Mouse (Mus musculus) ES-E14 (cell line): ENCODE measurements at regions not wholly inside any gene's neighbourhood (a gene's known extent, or its start where the extent isn't known, plus 50 kb on each side); places are given as distances from the start of the nearest gene placed in this dataset.

Experiments used
- DNase-seq: peaks from one replicate; pipeline ENCODE4 v3.0.0-alpha.2; 2013; ENCODE audit warnings: low read depth, low spot score
- H3K27ac ChIP-seq: 2 replicates; pipeline ENCODE4 v1.5.1; 2012; ENCODE audit warnings: low read depth, mild to moderate bottlenecking, low read length, moderate library complexity, mixed read lengths; ENCODE audit not compliant: poor library complexity, insufficient read depth, severe bottlenecking
- H3K36me3 ChIP-seq: 2 replicates; pipeline ENCODE4 v1.6.1; 2012; ENCODE audit warnings: mild to moderate bottlenecking, low read length, moderate library complexity, mixed read lengths; ENCODE audit not compliant: control insufficient read depth, poor library complexity, insufficient read depth, severe bottlenecking
- H3K4me1 ChIP-seq, 2 experiments: fragments of 150-350 bp in 1 of 2; sonication (generic) in 1 of 2; 2 replicates each; pipeline ENCODE4 v1.6.1; 2012; ENCODE audit warnings: low read length in 2 of 2, mild to moderate bottlenecking in 1 of 2, mixed read lengths in 1 of 2; ENCODE audit not compliant: control insufficient read depth in 2 of 2, insufficient read depth in 2 of 2, poor library complexity in 1 of 2
- H3K4me3 ChIP-seq, 2 experiments: fragments of 150-350 bp in 1 of 2; sonication (generic) in 1 of 2; 2 replicates each; pipeline ENCODE4 v1.5.1; 2012; ENCODE audit warnings: low read length in 2 of 2, low read depth in 1 of 2, mild to moderate bottlenecking in 1 of 2, mixed read lengths in 1 of 2; ENCODE audit not compliant: insufficient read depth in 1 of 2, poor library complexity in 1 of 2, severe bottlenecking in 1 of 2
- H3K9ac ChIP-seq: 2 replicates; pipeline ENCODE4 v1.6.1; 2012; ENCODE audit warnings: low read depth, mild to moderate bottlenecking, low read length, mixed read lengths; ENCODE audit not compliant: poor library complexity, insufficient read depth, severe bottlenecking
- H3K9me3 ChIP-seq: fragments of 150-350 bp; sonication (generic); 2 replicates; pipeline ENCODE4 v1.6.1; 2012; ENCODE audit warnings: low read depth, mild to moderate bottlenecking, low read length; ENCODE audit not compliant: control insufficient read depth, insufficient read depth
- CHD2 ChIP-seq: IDR thresholded peaks from 2 replicates; pipeline ENCODE4 v1.6.1; 2014; ENCODE audit warnings: mild to moderate bottlenecking, low read depth, low read length, inconsistent platforms
- HCFC1 ChIP-seq: IDR thresholded peaks from 2 replicates; pipeline ENCODE4 v1.6.1; 2012; ENCODE audit warnings: low read length, inconsistent platforms, borderline replicate concordance; ENCODE audit not compliant: insufficient read depth
- MAFK ChIP-seq: IDR thresholded peaks from 2 replicates; pipeline ENCODE4 v1.6.1; 2014; ENCODE audit warnings: mild to moderate bottlenecking, low read depth, low read length, inconsistent platforms; ENCODE audit not compliant: insufficient read depth
- ZC3H11A ChIP-seq: IDR thresholded peaks from 2 replicates; pipeline ENCODE4 v1.6.1; 2012; ENCODE audit warnings: low read depth, mild to moderate bottlenecking, inconsistent platforms, low read length, borderline replicate concordance
- ZNF384 ChIP-seq: IDR thresholded peaks from 2 replicates; pipeline ENCODE4 v1.6.1; 2012; ENCODE audit warnings: low read depth, low read length, inconsistent platforms
- in situ Hi-C, 2 experiments: fragments of 600-800 bp; cut with MboI; formaldehyde crosslinking; loops; one replicate each; pipeline ENCODE4 v1.15.1; 2025; ENCODE audit warnings: low sequenced_read_pairs in 2 of 2, inconsistent platforms in 1 of 2; ENCODE audit not compliant: unreplicated experiment in 2 of 2

DNA sequence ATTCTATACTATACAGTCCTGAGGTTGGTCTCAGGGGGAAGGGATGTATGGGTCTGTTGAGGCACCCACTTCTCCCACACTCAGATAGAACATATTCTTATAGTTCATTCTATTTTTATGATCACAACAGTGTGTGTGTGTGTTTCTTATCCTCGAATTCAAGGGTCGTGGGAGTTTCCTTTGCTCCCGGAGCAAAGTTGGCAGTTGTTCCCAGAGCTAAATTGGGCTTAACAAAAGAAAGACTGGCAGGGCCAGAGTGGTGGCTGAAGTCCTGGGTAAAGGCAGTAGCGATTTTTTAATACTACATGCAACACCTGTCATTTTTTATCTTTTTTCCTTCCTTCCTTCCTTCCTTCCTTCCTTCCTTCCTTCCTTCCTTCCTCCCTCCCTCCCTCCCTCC, 131.5 kb upstream of the Sp4 start:
- no peak for TF ChIP-seq CHD2
- TF ChIP-seq MAFK: no peak
- no peak for TF ChIP-seq ZC3H11A
- no peak for TF ChIP-seq ZNF384
- TF ChIP-seq HCFC1: no peak
- Histone ChIP-seq H3K4me1 (no peaks in the 10 kb centered on the region), H3K36me3 (no peaks in the 10 kb centered on the region), H3K9me3 (no peaks in the 10 kb centered on the region), H3K27ac (no peak overlapping the region), H3K4me3 (no peak overlapping the region), H3K9ac (no peak overlapping the region)
- in situ Hi-C loops: no loop called here
- no peak for DNase-seq

DNA sequence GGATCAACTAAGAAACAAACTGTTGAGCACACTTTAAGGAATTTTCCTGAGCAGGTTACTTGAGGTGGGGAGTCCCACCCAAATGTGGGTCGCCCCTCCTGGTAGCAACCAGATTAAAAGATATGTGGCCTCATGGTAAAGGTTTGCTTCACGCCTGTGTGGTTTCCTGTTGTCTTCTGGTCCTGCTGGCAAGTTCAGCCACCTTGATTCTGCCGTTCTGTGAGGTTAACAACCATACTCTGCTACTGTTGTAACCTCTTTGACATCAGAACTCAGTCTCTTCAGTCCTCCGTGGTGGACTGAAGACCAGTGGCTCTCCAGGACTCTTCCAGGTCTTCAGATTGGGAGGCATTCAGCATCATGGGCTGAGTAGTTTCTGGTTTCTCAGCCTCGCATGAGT, 127.1 kb upstream of the Sp4 start:
- in situ Hi-C loops: no loop called here
- H3K4me3 ChIP-seq: no peak overlapping the region
- no peaks in the 10 kb centered on the region for H3K4me1 ChIP-seq
- no peak overlapping the region for H3K27ac ChIP-seq
- no peaks in the 10 kb centered on the region for H3K9me3 ChIP-seq
- H3K36me3 ChIP-seq: no peaks in the 10 kb centered on the region
- TF ChIP-seq ZC3H11A (no peak), CHD2 (no peak), ZNF384 (no peak)
- no peak for DNase-seq
- H3K9ac ChIP-seq: no peak overlapping the region

- no peak overlapping the region for H3K9ac ChIP-seq
- H3K4me1 ChIP-seq: no peaks in the 10 kb centered on the region
- H3K36me3 ChIP-seq: no peaks in the 10 kb centered on the region
- TF ChIP-seq MAFK: no peak
- no peak for TF ChIP-seq ZNF384
- no peak for TF ChIP-seq ZC3H11A
- TF ChIP-seq HCFC1: no peak
- TF ChIP-seq CHD2: no peak
- in situ Hi-C loops: no loop called here
- no peaks in the 10 kb centered on the region for H3K9me3 ChIP-seq
- no peak for DNase-seq
- H3K27ac ChIP-seq: no peak overlapping the region
- no peak overlapping the region for H3K4me3 ChIP-seq
Observed at GRCm38 (mm10) chr12:118415956-118416355, 114.7 kb upstream of the Sp4 start.

- Histone ChIP-seq H3K9ac (no peak overlapping the region), H3K4me1 (no peaks in the 10 kb centered on the region), H3K27ac (no peak overlapping the region), H3K4me3 (no peak overlapping the region), H3K36me3 (no peaks in the 10 kb centered on the region), H3K9me3 (no peaks in the 10 kb centered on the region)
- in situ Hi-C loops: no loop called here
- no peak for DNase-seq
- TF ChIP-seq ZC3H11A (no peak), MAFK (no peak), HCFC1 (no peak), CHD2 (no peak), ZNF384 (no peak)
Observed at GRCm38 (mm10) chr12:118411767-118412430, 110.7 kb upstream of the Sp4 start.

GRCm38 (mm10) chr12:118410917-118411316, 109.7 kb upstream of the Sp4 start:
- no peak overlapping the region for H3K4me3 ChIP-seq
- in situ Hi-C loops: no loop called here
- no peak for TF ChIP-seq ZC3H11A
- no peak for TF ChIP-seq HCFC1
- TF ChIP-seq MAFK: no peak
- no peak for TF ChIP-seq CHD2
- TF ChIP-seq ZNF384: no peak
- DNase-seq: no peak
- H3K36me3 ChIP-seq: no peaks in the 10 kb centered on the region
- H3K4me1 ChIP-seq: no peaks in the 10 kb centered on the region
- H3K9me3 ChIP-seq: no peaks in the 10 kb centered on the region
- no peak overlapping the region for H3K9ac ChIP-seq
- H3K27ac ChIP-seq: no peak overlapping the region
